Mouse (Mus musculus) limb, embryonic 13.5 days (tissue): ENCODE measurements at regions not wholly inside any gene's neighbourhood (a gene's known extent, or its start where the extent isn't known, plus 50 kb on each side); places are given as distances from the start of the nearest gene placed in this dataset.

Experiments used
- ATAC-seq: fragments of 200-750 bp; cut with Nextera tagmentation; 2 replicates; pipeline ENCODE4 v1.8.0; 2017; ENCODE audit warnings: low read depth, moderate number of reproducible peaks, moderate TSS enrichment; ENCODE audit not compliant: low FRiP score
- H3K27ac ChIP-seq: fragments of 300-500 bp; sonication (generic); 2 replicates; pipeline ENCODE4 v1.5.1; 2015; ENCODE audit warnings: inconsistent platforms, mild to moderate bottlenecking, moderate library complexity
- H3K27me3 ChIP-seq: fragments of 300-500 bp; sonication (generic); 2 replicates; pipeline ENCODE4 v1.6.1; 2015; ENCODE audit warnings: mild to moderate bottlenecking, inconsistent platforms
- H3K36me3 ChIP-seq: fragments of 300-500 bp; sonication (generic); 2 replicates; pipeline ENCODE4 v1.6.1; 2015; ENCODE audit warnings: inconsistent platforms, mild to moderate bottlenecking, moderate library complexity
- H3K4me1 ChIP-seq: fragments of 300-500 bp; sonication (generic); 2 replicates; pipeline ENCODE4 v1.6.1; 2015; ENCODE audit warnings: inconsistent platforms
- H3K4me2 ChIP-seq: fragments of 300-500 bp; sonication (generic); replicated peaks from 2 replicates; pipeline ENCODE4 v1.6.1; 2015; ENCODE audit warnings: inconsistent platforms, mild to moderate bottlenecking, moderate library complexity
- H3K4me3 ChIP-seq: fragments of 300-500 bp; sonication (generic); 2 replicates; pipeline ENCODE4 v1.5.1; 2015; ENCODE audit warnings: moderate library complexity, mild to moderate bottlenecking, inconsistent platforms
- H3K9ac ChIP-seq: fragments of 300-500 bp; sonication (generic); 2 replicates; pipeline ENCODE4 v1.6.1; 2015; ENCODE audit warnings: mild to moderate bottlenecking, inconsistent platforms
- H3K9me3 ChIP-seq: fragments of 300-500 bp; sonication (generic); 2 replicates; pipeline ENCODE4 v1.6.1; 2016; ENCODE audit warnings: inconsistent platforms
- WGBS: fragments of 180-500 bp; shearing (Covaris S2); methylation state at CpG from one replicate; pipeline ENCODE4 v1.1.7; 2015; 5-methylcytosine and 5-hydroxymethylcytosine counted together

DNA sequence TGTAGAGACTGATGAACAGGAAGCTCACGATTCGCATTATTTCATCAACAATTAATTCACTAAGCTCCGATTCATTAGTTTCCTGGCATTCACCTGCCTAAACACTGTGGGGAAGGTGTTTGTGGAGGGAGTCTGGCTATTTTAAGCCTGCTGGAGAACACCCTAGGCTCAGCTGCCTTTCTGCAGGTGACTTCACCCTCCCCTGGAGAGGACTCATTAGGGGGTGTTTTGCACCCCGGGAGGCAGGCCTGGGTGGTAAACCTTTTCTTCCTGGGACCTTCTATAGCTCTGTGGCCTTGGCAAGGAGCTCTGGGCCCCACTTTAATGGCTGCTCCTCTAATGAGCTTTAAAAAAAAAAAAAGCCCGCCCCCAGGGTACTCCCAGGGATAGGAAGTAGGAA is 55.4 kb upstream of the Bnc1 start:
- Histone ChIP-seq H3K27me3 (no peaks in the 10 kb centered on the region), H3K27ac (no peak overlapping the region), H3K9ac (no peak overlapping the region), H3K36me3 (no peaks in the 10 kb centered on the region), H3K4me1 (peaks cover 9% of the 10 kb centered on the region), H3K4me3 (no peak overlapping the region), H3K4me2 (no peak overlapping the region), H3K9me3 (no peaks in the 10 kb centered on the region)
- WGBS, result 59% methylated on average over 5 of the region's 5 CpGs
- ATAC-seq, result no peak

DNA sequence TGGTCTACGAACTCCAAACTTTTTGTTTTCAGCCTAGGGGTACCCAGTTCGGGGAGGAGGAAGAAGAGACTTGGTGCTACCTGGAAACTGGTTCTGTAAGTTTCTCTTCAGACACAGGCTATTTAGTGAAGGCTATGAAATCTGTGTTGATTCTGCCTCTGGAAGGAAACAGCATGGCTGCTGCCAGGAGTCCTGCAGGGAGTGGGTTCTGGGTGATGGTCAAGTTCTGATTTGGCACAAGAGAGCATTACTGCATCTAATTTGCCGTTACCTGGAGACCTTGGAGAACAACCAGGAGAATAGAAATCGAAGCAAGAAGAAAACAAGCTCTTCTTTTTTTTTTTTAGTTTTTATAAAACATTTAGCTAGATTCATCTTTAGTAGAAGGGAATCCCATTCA is 61.3 kb upstream of the Bnc1 start:
- H3K36me3 ChIP-seq, result no peaks in the 10 kb centered on the region
- no peaks in the 10 kb centered on the region for H3K9me3 ChIP-seq
- no peak overlapping the region for H3K4me2 ChIP-seq
- H3K27ac ChIP-seq, result no peak overlapping the region
- H3K4me3 ChIP-seq, result no peak overlapping the region
- peaks cover 11% of the 10 kb centered on the region for H3K4me1 ChIP-seq
- no peak for ATAC-seq
- no peak overlapping the region for H3K9ac ChIP-seq
- 77% methylated on average over 4 of the region's 4 CpGs for WGBS
- H3K27me3 ChIP-seq, result no peaks in the 10 kb centered on the region

DNA sequence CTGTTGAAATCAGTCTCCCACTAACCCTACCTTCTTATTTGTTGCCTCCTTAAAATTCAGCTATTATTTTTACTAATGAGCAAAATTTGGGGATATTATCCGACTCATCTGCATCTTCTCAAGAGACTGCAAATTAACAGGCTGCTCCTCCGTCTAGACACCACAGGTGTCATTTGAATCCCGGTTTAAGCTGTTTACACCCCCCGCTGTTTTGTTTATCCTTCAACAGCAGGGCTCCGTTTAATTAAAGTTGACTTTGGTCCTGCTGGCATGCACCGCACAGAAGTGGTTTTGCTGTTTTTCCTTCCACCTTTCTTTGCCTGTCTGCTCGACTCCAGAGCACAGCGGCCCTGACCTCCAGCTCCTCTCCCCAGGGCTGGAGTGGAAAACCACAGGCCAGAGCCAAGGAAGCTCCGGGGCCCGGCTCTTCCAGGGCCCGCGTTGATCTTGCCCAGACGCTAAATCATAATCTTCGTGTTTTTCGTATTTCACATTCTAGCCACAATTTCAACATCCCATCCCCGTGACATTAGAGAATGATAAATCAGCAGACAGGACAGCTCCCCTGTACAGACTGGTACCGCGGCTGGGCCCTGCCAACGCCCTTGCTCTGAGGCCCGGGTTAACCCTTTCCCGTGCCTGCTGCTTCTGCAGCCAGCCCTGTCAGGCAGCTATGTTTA is 64.6 kb upstream of the Bnc1 start:
- H3K36me3 ChIP-seq, result no peaks in the 10 kb centered on the region
- peak; percentile 69 for ATAC-seq
- no peak overlapping the region; the same call in 1 of the 2 replicates for H3K27ac ChIP-seq
- H3K27me3 ChIP-seq, result no peaks in the 10 kb centered on the region
- WGBS, result 3% methylated on average over 21 of the region's 21 CpGs
- peak overlapping the region; percentile 58 for H3K4me2 ChIP-seq
- H3K9ac ChIP-seq, result peak overlapping the region; percentile 43; the same call in 1 of the 2 replicates
- peaks cover 11% of the 10 kb centered on the region for H3K4me1 ChIP-seq
- no peaks in the 10 kb centered on the region for H3K9me3 ChIP-seq
- H3K4me3 ChIP-seq, result peak overlapping the region; percentile 25

DNA sequence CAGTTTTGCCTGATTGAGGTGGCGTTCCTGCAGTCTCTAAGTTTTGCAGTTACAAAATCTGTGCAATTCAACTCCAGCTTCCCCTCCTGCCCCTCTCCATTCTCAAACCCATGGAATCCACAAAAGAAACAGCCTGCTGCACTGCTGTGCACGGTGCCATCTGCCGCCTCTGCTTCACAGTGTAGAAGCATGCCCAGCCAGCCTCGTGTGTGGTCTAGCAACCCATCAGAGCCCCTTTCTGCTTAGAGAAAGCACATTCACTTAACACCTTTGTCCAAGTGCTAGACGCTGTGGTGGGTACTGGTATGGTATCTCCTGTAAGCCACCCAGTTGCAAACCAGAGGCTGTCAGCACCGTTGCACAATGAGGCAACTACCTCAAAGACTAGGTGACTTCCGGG is 71.3 kb upstream of the Bnc1 start:
- Histone ChIP-seq H3K4me3 (no peak overlapping the region), H3K9ac (no peak overlapping the region), H3K27ac (no peak overlapping the region), H3K27me3 (no peaks in the 10 kb centered on the region), H3K4me1 (peaks cover 4% of the 10 kb centered on the region; the same call in 1 of the 2 replicates), H3K4me2 (no peak overlapping the region), H3K9me3 (no peaks in the 10 kb centered on the region), H3K36me3 (no peaks in the 10 kb centered on the region)
- WGBS, result 58% methylated on average over 7 of the region's 7 CpGs
- no peak for ATAC-seq

DNA sequence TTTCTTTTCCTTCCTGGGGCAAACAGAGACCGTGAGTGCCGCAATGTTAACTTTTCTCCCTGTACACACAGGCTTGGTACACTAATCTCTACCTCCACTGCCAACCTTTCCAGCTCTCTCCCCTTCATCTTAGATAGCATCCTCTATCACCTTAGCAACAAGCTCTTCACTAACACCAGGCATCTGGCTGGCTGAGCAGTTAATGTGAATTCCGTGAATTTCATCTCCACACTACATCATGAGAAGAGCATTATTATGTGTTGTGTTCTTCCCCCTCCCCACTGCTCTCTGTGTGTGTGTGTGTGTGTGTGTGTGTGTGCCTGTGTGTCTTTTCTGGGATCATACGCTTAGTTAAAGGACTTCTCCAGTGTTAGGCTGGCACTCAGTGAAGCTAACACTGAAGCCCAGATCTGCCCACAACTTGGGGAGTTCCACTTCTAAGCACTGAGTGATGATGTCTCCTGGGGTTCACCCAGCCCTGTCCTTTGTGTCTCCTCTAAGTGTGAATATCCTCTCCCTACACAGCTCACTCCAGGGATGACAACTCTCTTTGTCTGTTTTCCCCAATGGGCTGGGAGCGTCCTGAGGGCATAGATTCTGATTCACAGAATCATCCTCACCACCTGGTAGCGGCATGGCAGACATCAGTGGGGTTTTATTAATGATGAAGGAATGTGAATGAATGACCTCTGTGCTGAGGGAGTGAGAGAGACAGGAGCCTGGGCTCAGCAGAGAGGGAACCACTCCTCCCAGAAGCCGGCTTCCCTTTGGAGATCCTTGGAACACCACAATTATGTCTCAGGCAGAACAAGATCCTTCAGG is 77.7 kb upstream of the Bnc1 start:
- Histone ChIP-seq H3K4me2 (no peak overlapping the region), H3K9ac (no peak overlapping the region), H3K4me1 (no peaks in the 10 kb centered on the region), H3K27ac (no peak overlapping the region), H3K9me3 (no peaks in the 10 kb centered on the region), H3K27me3 (no peaks in the 10 kb centered on the region), H3K36me3 (no peaks in the 10 kb centered on the region), H3K4me3 (no peak overlapping the region)
- ATAC-seq, result no peak
- 80% methylated on average over 7 of the region's 7 CpGs for whole genome bisulfite sequencing

DNA sequence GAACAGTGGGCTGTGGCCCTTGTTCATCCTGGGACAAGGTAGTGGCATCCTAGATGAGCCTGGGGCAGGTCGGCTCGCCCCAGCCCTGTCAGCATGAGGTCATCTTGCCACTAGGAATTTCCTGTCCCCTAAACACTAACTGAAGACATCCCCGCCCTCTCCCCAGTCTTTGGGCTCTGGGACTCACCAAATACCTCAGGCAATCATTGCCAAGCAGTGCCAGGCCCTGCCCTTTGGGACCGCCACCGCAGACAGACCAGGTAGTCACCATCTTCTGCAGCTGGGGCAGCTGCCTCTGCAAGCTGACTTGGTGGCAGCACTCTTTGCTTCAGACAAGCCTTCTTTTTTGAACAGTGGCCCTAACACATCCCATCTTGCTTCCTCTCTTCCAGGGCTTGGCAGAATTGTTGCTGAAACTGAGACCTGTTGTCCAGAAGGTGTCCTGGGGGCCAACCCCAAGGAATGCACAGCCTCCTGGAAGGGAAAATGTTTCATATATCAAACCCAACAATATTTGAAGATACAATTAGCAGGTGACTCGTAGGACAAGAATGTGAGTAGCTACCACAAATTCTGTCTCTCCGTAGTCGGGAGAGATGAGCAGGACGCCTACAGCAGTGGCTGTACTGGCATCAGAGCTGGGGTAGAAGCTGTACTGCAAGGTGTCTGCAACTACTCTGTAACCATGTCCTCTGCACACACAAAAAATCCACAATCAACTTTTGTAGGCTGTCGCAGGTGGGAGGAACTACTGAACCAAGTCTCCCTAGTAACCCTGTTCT is 79.0 kb upstream of the Bnc1 start:
- ATAC-seq, result no peak
- 0 out of 2 replicates have a peak overlapping the region, but pooled peaks have one; percentile 19 for H3K9ac ChIP-seq
- 74% methylated on average over 10 of the region's 10 CpGs for WGBS
- no peaks in the 10 kb centered on the region for H3K27me3 ChIP-seq
- H3K4me1 ChIP-seq, result no peaks in the 10 kb centered on the region
- H3K9me3 ChIP-seq, result no peaks in the 10 kb centered on the region
- H3K4me3 ChIP-seq, result no peak overlapping the region
- no peaks in the 10 kb centered on the region for H3K36me3 ChIP-seq
- no peak overlapping the region for H3K27ac ChIP-seq
- no peak overlapping the region for H3K4me2 ChIP-seq

DNA sequence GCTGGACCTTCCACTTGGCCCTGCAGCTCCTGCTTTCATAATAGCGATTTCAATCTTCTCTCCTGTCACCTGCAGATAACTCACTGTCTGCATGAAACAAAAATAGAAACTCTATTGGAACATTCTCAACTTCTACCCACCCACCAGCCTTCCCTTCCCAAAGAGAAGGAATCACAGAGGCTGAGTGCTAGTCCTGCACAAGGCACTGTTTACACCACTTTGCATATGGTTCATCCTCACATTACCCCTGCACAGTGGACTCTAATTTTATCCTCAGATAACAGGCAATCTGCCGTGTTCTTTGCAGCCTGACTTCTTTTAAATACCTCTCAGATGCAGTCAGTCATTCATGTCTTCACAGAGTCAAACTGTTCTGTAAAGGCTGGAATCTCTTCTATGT is 83.3 kb upstream of the Bnc1 start:
- Histone ChIP-seq H3K4me1 (0 out of 2 replicates have a peak, but pooled peaks cover 4% of the 10 kb centered on the region), H3K9me3 (no peaks in the 10 kb centered on the region), H3K36me3 (no peaks in the 10 kb centered on the region), H3K4me3 (no peak overlapping the region), H3K4me2 (no peak overlapping the region), H3K9ac (no peak overlapping the region), H3K27me3 (no peaks in the 10 kb centered on the region), H3K27ac (no peak overlapping the region)
- ATAC-seq, result no peak
- 81% methylated on average over 2 of the region's 2 CpGs for WGBS

DNA sequence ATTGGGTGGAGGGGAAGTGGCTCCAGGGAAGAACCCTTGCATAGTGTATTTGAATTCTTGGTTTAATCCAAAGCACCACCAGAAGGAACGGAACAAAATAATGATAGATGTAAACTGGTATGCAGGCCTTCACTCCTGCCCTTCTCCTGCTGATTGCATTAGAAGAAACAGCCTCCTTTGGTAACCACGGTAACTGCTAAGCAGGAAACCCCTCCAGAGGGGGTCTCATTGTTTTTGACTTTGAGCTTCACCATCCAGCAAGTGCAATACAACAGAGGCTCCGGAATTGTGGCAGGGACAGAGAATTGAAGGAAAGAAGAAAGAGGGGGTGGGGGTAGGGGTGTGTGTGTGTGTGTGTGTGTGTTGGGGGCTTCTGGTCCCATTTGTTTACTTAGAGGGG is 89.8 kb upstream of the Bnc1 start:
- H3K9me3 ChIP-seq, result no peaks in the 10 kb centered on the region
- ATAC-seq, result no peak
- H3K4me1 ChIP-seq, result 0 out of 2 replicates have a peak, but pooled peaks cover 8% of the 10 kb centered on the region
- 0 out of 2 replicates have a peak, but pooled peaks cover 3% of the 10 kb centered on the region for H3K27me3 ChIP-seq
- H3K27ac ChIP-seq, result no peak overlapping the region
- H3K36me3 ChIP-seq, result no peaks in the 10 kb centered on the region
- no peak overlapping the region for H3K4me3 ChIP-seq
- H3K4me2 ChIP-seq, result no peak overlapping the region
- no peak overlapping the region for H3K9ac ChIP-seq
- 19% methylated on average over 3 of the region's 3 CpGs for WGBS

DNA sequence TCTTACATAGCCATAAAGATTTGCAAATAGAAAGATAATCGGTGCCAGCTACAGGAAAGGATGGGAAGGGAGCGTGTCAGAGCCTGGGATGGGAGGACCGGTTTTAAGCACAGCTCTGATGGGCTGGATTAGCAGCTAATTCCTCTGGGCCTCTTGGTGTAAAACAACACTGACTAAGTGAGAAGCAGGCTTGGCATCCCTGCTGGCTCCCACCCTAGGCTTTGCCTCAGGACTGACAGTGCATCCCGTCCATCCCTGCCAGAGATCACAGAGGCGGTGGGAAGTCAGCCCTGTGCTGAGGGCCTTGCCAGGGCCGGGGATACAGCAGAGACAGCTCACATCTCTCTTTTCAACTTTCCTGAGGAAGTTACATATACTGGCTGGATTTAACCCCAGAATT is 90.8 kb upstream of the Sh3gl3 start:
- H3K9me3 ChIP-seq, result no peaks in the 10 kb centered on the region
- H3K27ac ChIP-seq, result no peak overlapping the region
- H3K4me2 ChIP-seq, result no peak overlapping the region
- 0 out of 2 replicates have a peak, but pooled peaks cover 3% of the 10 kb centered on the region for H3K27me3 ChIP-seq
- H3K36me3 ChIP-seq, result no peaks in the 10 kb centered on the region
- WGBS, result 24% methylated on average over 6 of the region's 6 CpGs
- no peak overlapping the region for H3K9ac ChIP-seq
- 0 out of 2 replicates have a peak, but pooled peaks cover 8% of the 10 kb centered on the region for H3K4me1 ChIP-seq
- no peak overlapping the region for H3K4me3 ChIP-seq
- ATAC-seq, result no peak

DNA sequence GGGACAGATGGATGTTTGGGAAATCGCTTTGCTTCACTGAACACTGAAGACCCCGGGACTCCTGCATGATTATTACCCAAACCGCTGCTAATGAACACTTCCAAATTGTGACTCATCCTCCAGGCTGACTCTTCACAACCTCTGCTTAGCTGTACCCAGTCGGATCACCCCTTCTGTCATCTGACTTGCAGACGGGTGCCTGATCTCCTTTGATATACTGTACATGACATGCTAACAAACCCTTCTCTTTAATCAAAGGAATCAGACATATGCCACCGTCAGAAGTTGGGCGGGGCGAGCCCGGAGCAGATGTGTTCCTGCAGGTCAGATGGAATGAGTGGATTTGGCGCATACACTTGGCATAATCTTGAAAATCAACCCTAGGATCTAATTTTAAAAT is 89.2 kb upstream of the Sh3gl3 start:
- Histone ChIP-seq H3K9me3 (no peaks in the 10 kb centered on the region), H3K4me2 (no peak overlapping the region), H3K27ac (no peak overlapping the region), H3K27me3 (0 out of 2 replicates have a peak, but pooled peaks cover 3% of the 10 kb centered on the region), H3K36me3 (no peaks in the 10 kb centered on the region), H3K9ac (no peak overlapping the region), H3K4me3 (no peak overlapping the region), H3K4me1 (0 out of 2 replicates have a peak, but pooled peaks cover 5% of the 10 kb centered on the region)
- 73% methylated on average over 10 of the region's 10 CpGs for WGBS
- no peak for ATAC-seq

DNA sequence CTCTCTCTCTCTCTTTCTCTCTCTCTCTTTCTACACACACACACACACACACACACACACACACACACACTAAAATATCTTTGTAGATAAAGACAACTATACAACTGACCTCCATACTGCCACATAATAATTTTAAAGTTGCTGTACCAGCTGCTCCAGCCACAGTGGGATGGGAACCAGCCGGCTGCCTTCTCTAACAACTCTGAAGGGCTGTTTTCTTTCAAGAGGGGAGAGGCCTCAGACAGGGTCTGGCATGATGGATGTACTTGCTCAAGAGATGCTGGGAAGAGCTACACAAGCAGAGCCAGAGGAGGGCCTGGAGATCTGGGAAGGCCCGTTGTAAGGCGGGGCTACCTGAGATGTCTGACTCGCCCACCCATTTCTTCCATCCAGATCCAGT is 88.4 kb upstream of the Sh3gl3 start:
- H3K27me3 ChIP-seq, result 0 out of 2 replicates have a peak, but pooled peaks cover 3% of the 10 kb centered on the region
- H3K36me3 ChIP-seq, result no peaks in the 10 kb centered on the region
- ATAC-seq, result no peak
- no peaks in the 10 kb centered on the region for H3K9me3 ChIP-seq
- 0 out of 2 replicates have a peak, but pooled peaks cover 5% of the 10 kb centered on the region for H3K4me1 ChIP-seq
- WGBS, result 60% methylated on average over 4 of the region's 4 CpGs
- no peak overlapping the region for H3K27ac ChIP-seq
- no peak overlapping the region for H3K4me2 ChIP-seq
- no peak overlapping the region for H3K4me3 ChIP-seq
- H3K9ac ChIP-seq, result no peak overlapping the region

DNA sequence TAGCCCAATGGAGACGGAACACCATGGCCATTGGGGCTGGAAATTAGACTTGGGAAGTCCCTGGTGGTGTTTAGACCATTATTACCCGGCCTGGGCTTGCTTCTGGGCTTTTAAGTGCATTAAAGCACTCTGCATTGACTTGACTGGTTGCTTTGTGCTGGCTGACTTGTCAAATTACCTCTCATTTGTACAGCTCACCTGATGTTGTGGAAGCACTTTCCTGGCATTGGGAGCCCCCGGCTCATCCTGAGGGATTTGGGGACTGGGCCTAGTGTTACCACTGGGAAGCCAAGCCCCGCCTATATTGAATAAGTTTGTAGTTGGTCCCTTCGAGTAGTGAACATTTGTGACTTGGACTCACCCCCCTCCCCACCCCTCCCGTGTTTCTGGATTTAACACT is 75.5 kb upstream of the Sh3gl3 start:
- WGBS, result 68% methylated on average over 6 of the region's 6 CpGs
- Histone ChIP-seq H3K4me1 (peaks cover 2% of the 10 kb centered on the region; the same call in 1 of the 2 replicates), H3K9me3 (no peaks in the 10 kb centered on the region), H3K4me2 (no peak overlapping the region), H3K27me3 (no peaks in the 10 kb centered on the region), H3K36me3 (no peaks in the 10 kb centered on the region), H3K27ac (no peak overlapping the region), H3K4me3 (no peak overlapping the region), H3K9ac (no peak overlapping the region)
- no peak for ATAC-seq
